Mouse (Mus musculus): ENCODE measurements around the gene Zfp994.
A peak's percentile ranks its signal among the peaks of the same experiment; 100 is the strongest.
"Not testable (repeated sequence)": the region's sequence is repeated elsewhere in the genome, so short reads cannot be mapped to it uniquely, and the experiment has no call there.

Gene Zfp994

DNA sequence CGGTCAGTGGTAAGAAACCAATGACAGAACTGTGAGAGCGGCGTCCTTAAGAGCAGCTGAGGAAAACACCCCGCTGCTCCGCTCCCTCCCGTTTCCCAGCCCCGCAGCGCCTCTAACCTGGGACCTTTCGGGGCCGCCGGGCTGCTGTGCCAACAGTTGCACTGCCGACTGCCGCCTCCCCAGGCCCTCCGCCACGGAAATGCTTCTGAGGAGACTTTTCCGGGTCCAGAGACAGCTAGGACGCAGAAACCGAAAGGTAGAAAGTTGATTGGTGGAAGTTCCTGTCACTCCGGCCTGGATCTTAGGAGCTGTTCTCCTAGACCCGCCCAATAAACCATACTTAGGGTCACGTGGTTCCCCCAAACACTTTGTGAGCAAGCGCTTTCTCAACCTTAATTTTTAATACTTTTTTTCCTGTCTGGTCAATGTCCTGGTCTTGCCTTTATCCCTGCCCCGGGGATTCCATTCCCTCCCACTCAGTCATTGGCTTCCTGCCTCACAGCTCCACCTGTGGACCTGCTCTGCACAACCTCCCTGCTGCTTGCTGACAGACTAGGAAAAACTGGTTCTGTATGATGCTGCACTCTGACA lies at the start of gene Zfp994:
TSS of gene Zfp994 (minus strand) at position 195 of the 591 bp plus-strand sequence.
- DNase-seq (ENCODE audit: low read depth, low spot score), result peak; percentile 97

DNA sequence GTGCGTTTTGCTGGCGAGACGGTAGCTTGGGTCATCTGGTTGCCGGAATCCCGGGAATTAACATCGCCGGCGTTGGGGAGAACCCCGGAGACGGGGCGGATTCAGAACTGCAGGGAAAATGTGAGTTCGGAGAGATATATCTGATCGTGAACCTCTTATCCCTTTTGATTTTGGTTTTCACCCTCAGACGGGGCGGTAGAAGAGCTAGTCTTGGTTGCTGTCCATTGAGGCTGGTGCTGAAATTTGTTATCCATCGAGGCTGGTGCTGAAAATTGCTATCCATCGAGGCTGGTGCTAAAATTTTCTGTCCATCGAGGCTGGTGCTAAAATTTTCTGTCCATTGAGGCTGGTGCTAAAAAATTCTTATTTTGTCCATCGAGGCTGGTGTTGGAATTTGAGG lies 5.3 kb upstream of the Zfp994 start:
- not testable (repeated sequence) for DNase-seq (ENCODE audit: low read depth, low spot score)

DNA sequence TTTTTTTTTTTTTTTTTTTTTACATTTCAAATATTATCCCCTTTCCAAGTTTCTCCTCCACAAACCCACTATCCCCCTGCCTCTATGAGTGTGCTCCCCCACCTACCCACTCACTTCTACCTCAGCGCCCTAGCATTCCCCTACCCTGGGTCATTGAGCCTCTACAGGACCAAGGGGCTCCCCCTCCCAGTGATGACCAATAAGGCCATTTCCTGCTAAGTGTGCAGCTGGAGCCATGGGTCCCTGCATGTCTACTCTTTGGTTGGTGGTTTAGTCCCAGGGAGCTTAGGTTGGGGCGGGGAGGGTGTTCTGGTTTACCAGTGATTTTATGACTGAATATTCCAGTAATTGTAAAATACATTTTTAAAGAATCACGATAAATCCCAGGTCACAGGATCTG lies 401 bp downstream of the Zfp994 start:
- DNase-seq (ENCODE audit: low read depth, low spot score), result not testable (repeated sequence)

DNA sequence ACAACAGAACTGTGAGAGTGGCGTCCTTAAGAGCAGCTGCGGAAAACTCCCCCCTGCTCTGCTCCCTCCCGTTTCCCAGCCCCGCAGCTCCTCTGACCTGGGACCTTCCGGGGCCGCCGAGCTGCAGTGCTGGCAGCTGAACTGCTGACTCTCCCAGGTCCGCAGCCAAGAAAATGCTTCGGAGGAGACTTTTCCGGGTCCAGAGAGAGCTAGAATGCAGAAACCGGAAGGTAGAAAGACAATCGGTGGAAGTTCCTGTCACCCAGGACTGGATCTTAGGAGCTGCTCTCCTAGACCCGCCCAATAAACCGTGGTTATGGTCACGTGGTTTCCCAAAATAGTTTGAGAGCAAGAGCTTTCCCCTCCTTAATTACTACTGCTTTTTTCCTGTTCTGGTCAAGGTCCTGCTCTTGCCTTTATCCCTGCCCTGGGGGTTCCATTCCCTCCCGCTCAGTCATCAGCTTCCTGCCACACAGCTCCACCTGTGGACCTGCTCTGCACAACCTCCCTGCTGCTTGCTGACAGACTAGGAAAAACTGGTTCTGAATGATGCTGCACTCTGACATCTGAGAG lies 59.6 kb downstream of the Zfp994 start, which contains the start of gene Zfp947:
TSS of gene Zfp947 (minus strand) at position 469 of the 573 bp plus-strand sequence.
- peak; percentile 81 for DNase-seq (ENCODE audit: low read depth, low spot score)

DNA sequence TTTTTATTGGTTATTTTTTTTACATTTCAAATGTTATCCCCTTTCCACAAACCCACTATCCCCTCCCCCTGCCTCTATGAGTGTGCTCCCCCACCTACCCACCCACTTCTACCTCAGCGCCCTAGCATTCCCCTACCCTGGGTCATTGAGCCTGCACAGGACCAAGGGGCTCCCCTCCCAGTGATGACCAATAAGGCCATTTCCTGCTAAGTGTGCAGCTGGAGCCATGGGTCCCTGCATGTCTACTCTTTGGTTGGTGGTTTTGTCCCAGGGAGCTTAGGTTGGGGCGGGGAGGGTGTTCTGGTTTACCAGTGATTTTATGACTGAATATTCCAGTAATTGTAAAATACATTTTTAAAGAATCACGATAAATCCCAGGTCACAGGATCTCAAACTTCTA lies 60.1 kb downstream of the Zfp994 start:
- not testable (repeated sequence) for DNase-seq (ENCODE audit: low read depth, low spot score)

DNA sequence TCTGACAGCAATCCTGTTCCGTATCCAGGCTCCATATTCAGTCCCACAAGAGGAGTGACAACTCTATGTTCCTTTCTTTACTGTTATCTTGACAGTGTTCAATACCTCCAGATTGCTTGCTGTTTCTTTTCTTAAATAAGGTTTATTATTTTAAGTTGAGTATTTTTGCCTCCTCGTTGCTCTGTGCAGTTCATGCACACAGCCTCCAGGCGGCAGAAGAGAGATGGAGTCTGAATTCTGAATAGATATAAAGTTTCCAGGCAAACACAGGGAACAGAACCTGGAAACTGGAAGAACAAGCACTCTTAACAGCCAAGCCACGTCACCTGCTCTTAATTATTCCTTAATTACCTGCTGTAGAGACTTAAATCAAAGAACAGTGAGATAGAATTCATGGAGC lies 71.5 kb downstream of the Zfp994 start:
- DNase-seq (ENCODE audit: low read depth, low spot score), result not testable (repeated sequence)

Data from R1 (cell line).